Mouse (Mus musculus) hindbrain, embryonic 12.5 days (tissue): ENCODE data around the gene D630023F18Rik. TPM values are rescaled to one million over a fixed set of nuclear protein-coding genes. Genes with fewer than 3 reads are reported as not detected.

Source experiments
- polyA plus RNA-seq: library from polyadenylated mRNA; unstranded; fragments of >200 nt; fragmentation: Nextera tagmentation; extraction: Ambion mirVana; gene quantifications from 2 replicates; pipeline ENCODE4 v1.2.1, GENCODE M21; 2016

Gene D630023F18Rik
- polyA plus RNA-seq, 1 experiment from 2014 or later, result 0.39 TPM

Other genes with a start within 250 kb of the D630023F18Rik start
- gene Plekhm3, start 166.4 kb downstream of the D630023F18Rik start, polyA plus RNA-seq, result 11.8 and 13.4 TPM in 2 replicates
- gene Akr1cl, start 90.5 kb downstream of the D630023F18Rik start, polyA plus RNA-seq, result 0.29 and 0.41 TPM in 2 replicates
- not detected in 2 replicates for gene Cryge, start 72.1 kb downstream of the D630023F18Rik start, polyA plus RNA-seq
- gene Crygd, start 59.8 kb downstream of the D630023F18Rik start, polyA plus RNA-seq, result not detected in 2 replicates
- gene Crygc, start 49.5 kb downstream of the D630023F18Rik start, polyA plus RNA-seq, result not detected in 2 replicates
- not detected in 2 replicates for gene Crygb, start 40.9 kb downstream of the D630023F18Rik start, polyA plus RNA-seq
- gene Cryga, start 19.8 kb downstream of the D630023F18Rik start, polyA plus RNA-seq, result not detected in 2 replicates
- gene Gm28845, start 3.7 kb downstream of the D630023F18Rik start, polyA plus RNA-seq, result not detected in 2 replicates
- 383 and 401 TPM in 2 replicates for gene Idh1, start 63.3 kb upstream of the D630023F18Rik start, polyA plus RNA-seq
- gene Pikfyve, start 63.5 kb upstream of the D630023F18Rik start, polyA plus RNA-seq, result 18.9 and 20.2 TPM in 2 replicates
- gene Pth2r, start 158.8 kb upstream of the D630023F18Rik start, polyA plus RNA-seq, result 1.0 and 1.5 TPM in 2 replicates